Mouse (Mus musculus) bone marrow, adult 2 months (tissue): Measurements from ENCODE around the gene Ccl17. TPM values are rescaled to one million over a fixed set of nuclear protein-coding genes. Genes with fewer than 3 reads are reported as not detected.

Source experiments
- H3K27ac ChIP-seq: fragments of 200-500 bp; 2 replicates; pipeline ENCODE4 v1.5.1; 2012; ENCODE audit warnings: low read depth, mild to moderate bottlenecking, control low read depth, inconsistent platforms, low read length; ENCODE audit not compliant: control insufficient read depth, poor library complexity, insufficient read depth
- H3K4me1 ChIP-seq: fragments of 200-500 bp; 2 replicates; pipeline ENCODE4 v1.6.1; 2011; ENCODE audit warnings: low read length; ENCODE audit not compliant: control insufficient read depth, insufficient read depth
- H3K4me3 ChIP-seq: fragments of 200-500 bp; replicated peaks from 2 replicates; pipeline ENCODE3; 2011; ENCODE audit warnings: mild to moderate bottlenecking, low read depth, low read length, control low read depth; ENCODE audit not compliant: control insufficient read depth
- CTCF ChIP-seq: fragments of 200-500 bp; IDR thresholded peaks from 2 replicates; pipeline ENCODE4 v1.5.1; 2011; ENCODE audit warnings: low read length, control low read depth; ENCODE audit not compliant: control insufficient read depth, insufficient read depth
- POLR2A ChIP-seq: fragments of 200-500 bp; IDR thresholded peaks from 2 replicates; pipeline ENCODE4 v1.6.1; 2011; ENCODE audit warnings: low read depth, mild to moderate bottlenecking, control low read depth, low read length, borderline replicate concordance; ENCODE audit not compliant: control insufficient read depth
- WGBS: fragments of 180-500 bp; shearing (Covaris S2); methylation state at CpG from one replicate; pipeline ENCODE4 v1.1.7; 2018; 5-methylcytosine and 5-hydroxymethylcytosine counted together
- polyA plus RNA-seq: library from polyadenylated mRNA; stranded (reverse); fragments of >200 nt; gene quantifications from 2 replicates; pipeline ENCODE4 v1.2.4, GENCODE M21; 2011; ENCODE audit warnings: low replicate concordance; ENCODE audit not compliant: missing spikeins, insufficient read depth, insufficient read length

Ccl17 gene
- polyA plus RNA-seq, 1 experiment: not detected

GRCm38 (mm10) chr8:94778036-94778435 lies 32.2 kb upstream of the Ccl17 start:
- TF ChIP-seq POLR2A (no peak), CTCF (no peak)
- Histone ChIP-seq H3K4me1 (no peaks in the 10 kb centered on the region; the same call in 1 of the 2 replicates), H3K27ac (no peak overlapping the region), H3K4me3 (no peak overlapping the region)
- 75% methylated on average over 10 of the region's 10 CpGs for WGBS

GRCm38 (mm10) chr8:94778473-94778872 lies 31.8 kb upstream of the Ccl17 start:
- no peak overlapping the region for H3K27ac ChIP-seq
- TF ChIP-seq POLR2A (no peak), CTCF (no peak)
- WGBS: 5% methylated on average over 5 of the region's 5 CpGs
- no peak overlapping the region for H3K4me3 ChIP-seq
- no peaks in the 10 kb centered on the region; the same call in 1 of the 2 replicates for H3K4me1 ChIP-seq

- 5% methylated on average over 10 of the region's 10 CpGs for WGBS
- H3K27ac ChIP-seq: no peak overlapping the region
- no peaks in the 10 kb centered on the region; the same call in 1 of the 2 replicates for H3K4me1 ChIP-seq
- no peak overlapping the region for H3K4me3 ChIP-seq
- no peak for TF ChIP-seq POLR2A
- no peak for TF ChIP-seq CTCF
Measured at GRCm38 (mm10) chr8:94778895-94779533, 31.2 kb upstream of the Ccl17 start.

GRCm38 (mm10) chr8:94779534-94780294 lies 30.5 kb upstream of the Ccl17 start:
- H3K4me1 ChIP-seq: no peaks in the 10 kb centered on the region; the same call in 1 of the 2 replicates
- H3K4me3 ChIP-seq: no peak overlapping the region
- no peak overlapping the region for H3K27ac ChIP-seq
- 68% methylated on average over 16 of the region's 16 CpGs for WGBS
- TF ChIP-seq CTCF (no peak), POLR2A (no peak)

- Histone ChIP-seq H3K4me1 (no peaks in the 10 kb centered on the region; the same call in 1 of the 2 replicates), H3K4me3 (no peak overlapping the region), H3K27ac (no peak overlapping the region)
- TF ChIP-seq CTCF (no peak), POLR2A (no peak)
- 86% methylated on average over 21 of the region's 21 CpGs for WGBS
Measured at GRCm38 (mm10) chr8:94780491-94781154, 29.6 kb upstream of the Ccl17 start.

- 68% methylated on average over 7 of the region's 7 CpGs for WGBS
- TF ChIP-seq POLR2A: no peak
- TF ChIP-seq CTCF: no peak
- H3K27ac ChIP-seq: no peak overlapping the region
- H3K4me3 ChIP-seq: no peak overlapping the region
- no peaks in the 10 kb centered on the region; the same call in 1 of the 2 replicates for H3K4me1 ChIP-seq
Measured at GRCm38 (mm10) chr8:94781155-94781837, 29.0 kb upstream of the Ccl17 start.

- Histone ChIP-seq H3K4me3 (no peak overlapping the region), H3K27ac (no peak overlapping the region), H3K4me1 (peaks cover 2% of the 10 kb centered on the region)
- no peak for TF ChIP-seq CTCF
- no peak for TF ChIP-seq POLR2A
- 25% methylated on average over 11 of the region's 11 CpGs for WGBS
Measured at GRCm38 (mm10) chr8:94781838-94782235, 28.4 kb upstream of the Ccl17 start.
